Mouse (Mus musculus) hematopoietic stem cell, adult 5-6 weeks (primary cell): ENCODE results near the gene Chaf1a. TPM values are rescaled to one million over a fixed set of nuclear protein-coding genes. Genes with fewer than 3 reads are reported as not detected.
A peak's percentile ranks its signal among the peaks of the same experiment; 100 is the strongest.

ENCODE experiments used
- ATAC-seq, 2 experiments: fragments of 125-278 bp in 1 of 2; replicated peaks in 1 of 2; 2 replicates each; pipeline ENCODE4 v1.8.0; 2016 to 2017; ENCODE audit warnings: inconsistent platforms in 2 of 2, mild to moderate bottlenecking in 2 of 2, moderate number of reproducible peaks in 2 of 2, low read depth in 1 of 2, moderate TSS enrichment in 1 of 2; ENCODE audit not compliant: low FRiP score in 2 of 2, poor library complexity in 2 of 2, severe bottlenecking in 2 of 2, insufficient read depth in 1 of 2, low TSS enrichment in 1 of 2
- total RNA-seq: library from RNA; stranded (forward); fragments of 172-1452, 232-1000 nt; gene quantifications from 2 replicates; pipeline ENCODE4 v1.2.3, GENCODE M21; 2017

Gene Chaf1a
- total RNA-seq, 1 experiment from 2014 or later, result 29.7 TPM

DNA sequence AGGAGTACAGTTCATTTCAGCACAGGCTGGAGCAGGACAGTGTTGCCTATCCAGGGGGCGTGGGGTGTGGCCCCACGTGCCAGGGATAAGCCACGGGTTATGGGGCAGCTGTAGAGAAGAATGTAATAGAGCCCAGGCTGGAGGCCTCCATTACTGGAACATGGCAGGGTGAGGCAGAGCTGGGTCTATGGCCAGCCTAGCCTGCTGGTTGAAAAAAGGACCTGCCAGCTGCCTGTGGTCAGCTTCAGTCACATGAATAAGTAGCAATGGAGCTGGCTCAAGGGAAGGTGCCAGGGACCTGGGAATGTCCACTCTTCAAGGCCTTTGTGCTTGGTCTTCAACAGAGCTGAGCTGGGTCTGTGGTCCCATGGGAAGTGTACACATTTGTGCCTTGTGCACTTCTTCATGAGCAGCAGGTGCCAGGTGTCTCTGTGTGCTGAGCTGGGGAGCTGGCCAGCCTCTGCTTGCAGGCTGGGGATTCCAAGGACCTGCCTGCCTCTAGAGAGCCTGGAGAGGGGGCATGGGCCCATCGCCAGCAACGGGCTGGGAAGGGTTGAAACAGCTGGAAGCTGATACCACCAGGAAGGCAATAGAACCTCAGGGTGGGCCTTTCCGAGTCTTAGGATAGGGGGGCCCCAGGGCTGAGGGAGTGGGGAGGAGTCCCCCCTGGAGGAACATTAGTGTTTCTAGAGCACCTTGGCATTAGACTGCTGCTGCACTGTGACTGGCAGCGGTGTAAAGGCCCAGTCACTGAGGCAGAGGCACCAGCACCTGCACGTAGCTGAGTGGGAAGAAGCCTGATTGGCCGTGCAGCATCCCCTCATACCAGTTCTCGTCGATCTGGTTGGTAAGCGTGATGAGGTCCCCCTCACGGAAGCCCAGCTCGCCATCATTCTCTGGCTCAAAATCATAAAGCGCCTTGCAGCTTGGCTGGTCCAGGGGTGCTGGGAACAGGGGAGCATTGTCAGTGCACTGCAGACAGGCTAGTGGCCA, 23.1 kb upstream of the Chaf1a start:
- no peak for ATAC-seq

DNA sequence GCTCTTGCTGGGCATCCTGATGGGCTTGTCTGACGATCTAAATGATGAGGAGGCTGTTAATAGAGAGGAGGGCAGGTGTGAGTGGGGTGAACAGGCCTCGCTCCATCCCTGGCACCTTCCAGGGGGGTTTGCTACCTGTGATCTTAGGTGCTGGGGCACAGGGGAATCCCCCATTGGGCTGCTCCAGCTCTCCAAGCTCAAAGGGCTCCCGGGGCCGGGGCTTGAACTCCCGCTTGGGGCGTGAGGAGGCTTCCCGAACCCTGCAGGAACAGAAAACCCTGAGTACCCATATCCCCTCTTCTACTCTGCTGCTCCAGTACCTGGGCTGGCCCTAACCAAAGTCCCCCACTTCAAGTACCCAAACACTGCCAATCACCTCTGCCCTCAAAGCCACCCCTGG, 22.4 kb upstream of the Chaf1a start:
- no peak for ATAC-seq

DNA sequence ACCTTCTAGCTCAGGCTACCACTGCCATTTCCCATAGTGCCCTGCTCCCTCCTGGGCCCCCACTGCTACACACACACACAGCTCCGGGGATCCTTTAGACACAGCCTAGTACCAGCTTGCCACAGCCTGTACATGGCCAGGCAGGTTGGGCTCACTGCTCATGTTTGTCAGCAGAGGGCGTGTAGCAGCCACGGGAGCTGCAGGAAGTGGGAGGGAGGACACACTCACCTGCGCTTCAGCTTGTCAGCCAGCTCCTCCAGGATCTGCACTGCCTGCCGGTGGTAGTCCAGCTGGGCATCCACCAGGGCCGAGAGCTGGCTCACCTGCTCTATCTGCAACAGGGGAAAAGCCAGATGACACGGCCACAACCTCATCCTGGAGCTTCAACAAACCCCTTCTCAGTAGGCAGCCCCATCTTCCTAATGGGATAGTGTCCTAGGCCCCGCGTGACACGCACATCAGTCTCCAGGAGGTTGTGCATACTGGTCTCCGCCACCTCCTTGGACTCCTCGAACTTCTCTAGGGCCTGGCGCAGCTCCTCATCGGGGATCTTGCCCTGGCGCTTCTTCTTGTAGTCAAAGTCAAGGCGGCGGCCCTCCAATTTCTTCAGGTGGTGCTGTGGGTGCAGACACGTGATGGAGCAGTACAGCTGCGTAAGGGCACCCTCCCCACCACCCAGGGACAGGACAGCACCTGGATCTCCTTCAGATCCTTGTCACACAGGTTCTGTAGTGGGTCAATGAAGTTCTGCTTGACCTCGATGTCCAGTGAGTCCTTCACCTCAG, 21.7 kb upstream of the Chaf1a start:
- ATAC-seq, result 0 out of 4 replicates have a peak, but pooled peaks of 1 of the 2 experiments have one; percentile 19

DNA sequence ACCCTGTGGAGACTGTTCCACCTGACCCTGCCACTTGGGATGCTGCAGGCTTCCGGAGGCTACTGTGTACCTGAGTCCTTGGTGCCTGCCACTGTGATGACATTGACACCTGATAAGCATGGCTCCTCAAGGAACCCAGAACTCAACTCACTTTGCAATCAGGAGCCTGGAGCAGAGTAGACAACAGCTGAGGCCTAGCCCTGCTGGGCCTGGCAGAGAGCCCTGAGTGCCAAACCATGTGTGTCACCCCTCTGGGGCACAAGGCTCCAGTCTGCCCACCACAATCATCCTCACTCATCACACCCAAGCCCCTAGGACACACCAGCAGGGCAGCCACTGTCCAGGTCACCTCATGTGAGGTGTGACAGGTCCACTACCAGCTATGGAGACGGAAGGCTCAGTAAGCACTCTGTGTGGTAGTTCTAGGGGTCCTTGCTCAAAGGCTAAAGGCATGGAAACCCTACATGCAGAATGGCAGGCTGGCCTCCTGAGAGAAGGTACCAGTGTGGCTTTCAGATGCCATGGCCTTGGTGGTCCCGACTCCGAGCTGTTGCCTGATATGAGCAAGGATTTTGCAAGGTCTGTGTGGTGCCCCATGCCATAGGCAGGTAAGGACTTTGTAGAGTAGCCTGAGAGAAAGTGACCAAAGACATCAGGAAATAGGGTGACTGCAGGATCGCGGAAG, 19.7 kb upstream of the Chaf1a start:
- no peak for ATAC-seq

DNA sequence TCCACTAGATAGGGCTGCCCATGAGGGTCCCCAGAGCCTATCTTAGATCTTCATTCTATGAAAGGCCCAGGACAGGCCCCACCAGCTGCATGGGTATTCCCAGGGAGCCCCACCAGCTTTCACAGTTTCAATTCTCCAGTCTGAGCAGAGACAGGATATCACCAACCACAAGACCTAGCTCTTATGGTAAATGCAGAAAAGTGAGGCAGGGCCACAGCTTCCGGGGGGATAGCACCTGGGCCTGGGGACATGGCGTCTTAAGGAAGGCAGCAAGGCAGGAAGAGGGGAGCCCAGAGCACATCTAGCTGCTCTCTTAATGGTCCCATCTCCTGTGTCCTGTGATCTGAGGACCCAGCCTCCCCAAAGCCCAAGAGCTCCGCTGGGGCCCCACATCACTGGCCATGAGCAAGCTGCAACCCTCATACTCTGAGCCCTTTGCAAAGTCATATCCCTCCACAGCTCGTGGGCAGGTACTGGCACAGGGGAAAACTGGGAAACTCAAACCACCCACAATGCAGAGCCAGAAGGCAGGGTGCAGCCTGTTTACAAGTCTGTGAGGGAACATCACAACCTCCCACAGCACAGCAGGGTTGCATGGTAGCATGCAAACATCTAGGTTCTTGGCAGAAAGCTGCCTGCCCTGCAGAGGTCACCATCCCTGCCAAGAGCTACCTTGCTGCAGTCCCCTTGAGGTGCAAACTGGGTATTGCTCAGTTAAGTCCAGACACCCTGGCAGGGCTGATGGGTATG, 18.9 kb upstream of the Chaf1a start:
- ATAC-seq, result peak; percentile 30 to 57; a peak in 3 of 4 replicates

GRCm38 (mm10) chr17:56022131-56022988, 17.9 kb upstream of the Chaf1a start:
- ATAC-seq, result no peak

- ATAC-seq, result no peak
These were observed 17.3 kb upstream of the Chaf1a start for GRCm38 (mm10) chr17:56022989-56023290.

DNA sequence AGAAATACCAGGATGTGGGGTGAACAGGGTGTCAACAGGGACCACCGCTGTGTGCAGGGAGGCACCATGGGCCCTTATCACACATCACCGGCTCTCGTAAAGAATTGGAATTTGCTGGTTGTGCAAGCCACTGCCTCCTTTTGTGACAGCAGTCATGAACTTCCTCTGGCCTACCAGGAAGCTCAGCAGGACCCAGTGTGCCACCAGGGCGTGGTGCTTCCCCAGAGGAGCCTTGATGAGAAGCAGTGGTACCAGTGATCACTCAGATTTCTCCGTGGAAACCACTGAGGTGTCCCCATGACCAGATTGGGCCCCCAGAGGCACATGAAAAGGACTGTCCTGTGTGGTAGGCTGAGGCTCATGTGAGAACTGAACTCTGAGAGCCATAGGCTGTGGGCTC, 16.9 kb upstream of the Chaf1a start:
- peak; percentile 14 to 28; a peak in 1 of 4 replicates for ATAC-seq

- ATAC-seq, result no peak
These were observed 15.8 kb upstream of the Chaf1a start for GRCm38 (mm10) chr17:56024476-56024875.

DNA sequence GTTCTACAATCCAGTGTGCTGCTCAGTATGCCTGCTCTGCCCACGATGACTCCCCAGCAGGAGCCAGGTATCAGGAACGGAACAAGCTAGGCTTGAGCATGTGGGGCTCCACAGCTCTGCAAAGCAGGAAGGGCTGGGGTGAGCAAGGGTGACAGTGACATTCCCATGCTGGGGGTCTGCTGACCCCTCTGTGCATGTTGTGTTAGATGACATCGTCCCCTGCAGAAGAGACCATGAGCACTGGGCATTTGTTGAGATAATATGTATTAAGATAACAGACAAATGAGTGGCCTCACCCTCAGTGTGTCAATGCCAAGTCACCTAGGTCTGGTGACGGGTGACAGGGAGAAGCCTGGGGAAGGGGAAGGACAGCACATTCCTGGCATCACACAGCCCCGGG, 15.3 kb upstream of the Chaf1a start:
- no peak for ATAC-seq

- ATAC-seq, result no peak
These were observed 13.9 kb upstream of the Chaf1a start for GRCm38 (mm10) chr17:56026303-56026702.

DNA sequence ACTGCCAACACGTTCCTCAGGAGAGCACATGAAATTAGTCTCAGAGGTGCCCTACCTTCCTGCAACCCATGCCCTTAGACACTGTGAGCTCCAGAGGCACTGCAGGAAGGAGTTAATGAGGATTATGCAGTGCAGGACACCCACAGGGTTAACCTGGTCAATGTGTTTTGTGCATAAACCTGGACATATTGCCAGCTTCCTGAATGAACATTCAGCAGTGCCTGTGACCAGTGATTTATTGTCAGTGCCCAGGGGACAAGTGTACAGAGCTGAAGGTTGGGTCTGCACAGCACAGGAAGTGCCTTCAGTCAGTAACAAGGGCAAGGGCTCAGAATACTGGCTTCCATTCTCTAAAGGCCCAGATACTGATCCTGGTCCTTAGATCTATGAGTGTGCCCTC, 13.4 kb upstream of the Chaf1a start:
- ATAC-seq, result no peak

DNA sequence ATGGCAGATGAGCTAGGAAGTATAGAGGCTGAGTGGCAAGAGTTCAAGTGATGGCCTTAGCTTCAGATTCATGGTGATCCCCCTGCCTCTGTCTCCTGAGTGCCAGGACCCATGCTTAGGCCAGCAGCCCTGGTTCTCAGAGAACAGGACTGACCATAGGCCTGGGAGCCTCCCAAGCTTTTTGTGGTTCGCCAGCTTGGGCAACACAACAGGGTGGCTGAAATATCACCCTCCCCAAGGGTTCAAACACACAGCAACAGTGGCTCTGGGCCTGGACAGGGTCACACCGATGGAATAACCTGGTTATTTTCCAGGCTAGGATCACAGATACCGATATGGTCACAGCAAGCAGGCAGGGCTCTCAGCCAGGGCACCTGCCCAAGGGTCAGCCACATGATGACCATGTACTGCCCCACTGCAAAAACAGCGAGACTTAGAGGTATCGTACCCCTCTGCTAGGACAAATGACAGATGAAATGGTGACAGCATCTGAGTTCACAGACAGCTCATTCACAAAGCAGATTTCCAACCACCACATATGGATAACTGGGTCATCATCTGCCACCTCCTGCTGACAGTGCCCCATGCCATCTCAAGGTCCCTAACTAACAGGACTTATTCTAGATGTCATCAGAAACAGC, 12.3 kb upstream of the Chaf1a start:
- ATAC-seq, result no peak

GRCm38 (mm10) chr17:56030238-56030870, 9.9 kb upstream of the Chaf1a start:
- ATAC-seq, result peak in 1 of 2 experiments; percentile 9; a peak in 1 of 4 replicates

DNA sequence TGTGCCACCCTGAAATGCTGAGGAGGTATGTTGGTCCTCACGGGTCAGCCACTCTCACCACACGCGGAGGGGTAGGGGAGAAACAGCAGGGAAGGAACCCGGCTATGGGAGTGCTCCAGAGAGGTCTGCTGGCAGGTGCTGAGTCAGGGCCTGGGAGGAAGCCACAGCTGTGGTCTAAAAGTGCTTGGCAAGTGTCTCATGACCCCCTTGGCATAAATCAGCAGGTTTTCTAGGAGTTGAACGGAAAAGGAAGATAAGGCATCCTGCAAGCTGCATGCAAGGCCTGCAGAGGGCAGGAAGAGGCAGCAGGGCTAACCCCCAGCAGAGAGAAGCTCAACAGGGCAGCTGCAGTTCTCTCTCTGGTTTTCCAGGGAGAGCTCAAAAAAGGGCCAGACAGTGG, 9.3 kb upstream of the Chaf1a start:
- peak; percentile 81 to 85 for ATAC-seq
